Mouse (Mus musculus) adipocyte (in vitro differentiated cells): ENCODE data around the gene Cnnm3.

Experiments
- DNase-seq: peaks from one replicate; pipeline ENCODE4 v3.0.0-alpha.2; 2016; ENCODE audit warnings: low spot score

Cnnm3 gene

GRCm38 (mm10) chr1:36556553-36557456 is 45.1 kb downstream of the Cnnm3 start:
- peak; percentile 90 for DNase-seq

- DNase-seq = no peak
These were observed 45.9 kb downstream of the Cnnm3 start for GRCm38 (mm10) chr1:36557457-36558011.

- DNase-seq = peak; percentile 41
These were observed 46.6 kb downstream of the Cnnm3 start, which contains the start of gene Sema4c for GRCm38 (mm10) chr1:36558031-36558993. TSS of gene Sema4c (minus strand) at chr1:36558349.

- no peak for DNase-seq
These were observed 47.6 kb downstream of the Cnnm3 start for GRCm38 (mm10) chr1:36559256-36559655.

- DNase-seq = no peak
These were observed 48.2 kb downstream of the Cnnm3 start for GRCm38 (mm10) chr1:36559888-36560287.

GRCm38 (mm10) chr1:36560903-36561302 is 49.2 kb downstream of the Cnnm3 start:
- DNase-seq = no peak

- DNase-seq = no peak
These were observed 50.7 kb downstream of the Cnnm3 start for GRCm38 (mm10) chr1:36562388-36562787.

- peak; percentile 69 for DNase-seq
These were observed 51.5 kb downstream of the Cnnm3 start for GRCm38 (mm10) chr1:36563197-36563596.

GRCm38 (mm10) chr1:36563632-36564031 is 52.0 kb downstream of the Cnnm3 start:
- no peak for DNase-seq

GRCm38 (mm10) chr1:36564101-36564500 is 52.4 kb downstream of the Cnnm3 start:
- no peak for DNase-seq

GRCm38 (mm10) chr1:36566425-36566824 is 54.8 kb downstream of the Cnnm3 start:
- DNase-seq = no peak

GRCm38 (mm10) chr1:36567818-36568603 is 56.3 kb downstream of the Cnnm3 start:
- DNase-seq = no peak

- DNase-seq = peak; percentile 46
These were observed 57.1 kb downstream of the Cnnm3 start for GRCm38 (mm10) chr1:36568776-36569175.

- peak; percentile 69 for DNase-seq
These were observed 58.1 kb downstream of the Cnnm3 start for GRCm38 (mm10) chr1:36569694-36570276.

GRCm38 (mm10) chr1:36570320-36570719 is 58.7 kb downstream of the Cnnm3 start:
- DNase-seq = no peak

- DNase-seq = peak; percentile 45
These were observed 60.0 kb downstream of the Cnnm3 start for GRCm38 (mm10) chr1:36571627-36572026.

GRCm38 (mm10) chr1:36572140-36572700 is 60.6 kb downstream of the Cnnm3 start:
- DNase-seq = no peak

GRCm38 (mm10) chr1:36572709-36573108 is 61.0 kb downstream of the Cnnm3 start:
- peak; percentile 53 for DNase-seq

GRCm38 (mm10) chr1:36573524-36573923 is 61.9 kb downstream of the Cnnm3 start:
- DNase-seq = no peak

- DNase-seq = no peak
These were observed 62.7 kb downstream of the Cnnm3 start for GRCm38 (mm10) chr1:36574196-36574955.
